Mouse (Mus musculus) c-Kit-negative CD71-positive TER-119-positive erythroid progenitor cells, embryonic 14.5 days (primary cell): ENCODE measurements around the gene Mdm2.
"Not testable (repeated sequence)": the region's sequence is repeated elsewhere in the genome, so short reads cannot be mapped to it uniquely, and the experiment has no call there.

Experiments
- DNase-seq: peaks from one replicate; pipeline ENCODE4 v3.0.0-alpha.2; 2013; ENCODE audit warnings: low read depth, low spot score

The Mdm2 gene

GRCm38 (mm10) chr10:117710604-117711141, at the start of gene Mdm2:
Gene Mdm2 (minus strand): TSS chr10:117710758.
- DNase-seq: peak; percentile 93

- DNase-seq: no peak
Measured at GRCm38 (mm10) chr10:117759844-117760630, 49.5 kb upstream of the Mdm2 start.

- DNase-seq: no peak
Measured at GRCm38 (mm10) chr10:117758749-117759727, 48.5 kb upstream of the Mdm2 start.

- not testable (repeated sequence) for DNase-seq
Measured at GRCm38 (mm10) chr10:117758344-117758743, 47.8 kb upstream of the Mdm2 start.

- DNase-seq: no peak
Measured at GRCm38 (mm10) chr10:117757796-117758342, 47.3 kb upstream of the Mdm2 start.

GRCm38 (mm10) chr10:117757259-117757658, 46.7 kb upstream of the Mdm2 start:
- DNase-seq: no peak

- no peak for DNase-seq
Measured at GRCm38 (mm10) chr10:117756784-117757183, 46.2 kb upstream of the Mdm2 start.

- DNase-seq: no peak
Measured at GRCm38 (mm10) chr10:117755799-117756467, 45.4 kb upstream of the Mdm2 start.

- no peak for DNase-seq
Measured at GRCm38 (mm10) chr10:117755086-117755798, 44.7 kb upstream of the Mdm2 start.

- no peak for DNase-seq
Measured at GRCm38 (mm10) chr10:117754609-117754940, 44.0 kb upstream of the Mdm2 start.

GRCm38 (mm10) chr10:117753711-117754608, 43.4 kb upstream of the Mdm2 start:
- DNase-seq: no peak

- DNase-seq: no peak
Measured at GRCm38 (mm10) chr10:117752851-117753647, 42.5 kb upstream of the Mdm2 start.

GRCm38 (mm10) chr10:117752304-117752821, 41.8 kb upstream of the Mdm2 start:
- DNase-seq: no peak

GRCm38 (mm10) chr10:117751744-117752143, 41.2 kb upstream of the Mdm2 start:
- no peak for DNase-seq

- no peak for DNase-seq
Measured at GRCm38 (mm10) chr10:117751282-117751610, 40.7 kb upstream of the Mdm2 start.

GRCm38 (mm10) chr10:117750529-117751281, 40.1 kb upstream of the Mdm2 start:
- DNase-seq: no peak

GRCm38 (mm10) chr10:117749787-117750343, 39.3 kb upstream of the Mdm2 start:
- DNase-seq: no peak
